15 mouse cellular contexts compared by ENCODE assay signal in genomic region chr4:62733938-62734337, GRCm38 (mm10).
A peak's percentile ranks its signal among the peaks of the same experiment; 100 is the strongest.
DNase-seq lines count a peak whose midpoint lies in the region; ATAC-seq lines count a peak whose summit lies in the region.
"Had no signal": no experiment of that assay in that cellular context is flagged by ENCODE, and none has a peak within 500 bp of the region (broad histone marks: within the 10 kb centered on the region; RNA-seq: fewer than 3 reads in every experiment).

No protein-coding gene starts in this region.

- H3K36me3 ChIP-seq in heart, embryonic 10.5 days = no peaks in the 10 kb centered on the region
- H3K36me3 ChIP-seq in kidney, embryonic 15.5 days = no peaks in the 10 kb centered on the region
- H3K36me3 ChIP-seq in kidney, embryonic 16.5 days (ENCODE audit: insufficient read depth, low read length) = no peaks in the 10 kb centered on the region
- no peaks in the 10 kb centered on the region for H3K36me3 ChIP-seq in embryonic facial prominence, embryonic 10.5 days (replicated peaks)
- H3K36me3 ChIP-seq: neural tube, embryonic 12.5 days had no signal

- no peak overlapping the region for H3K4me2 ChIP-seq in kidney, embryonic 15.5 days
- no peak overlapping the region for H3K4me2 ChIP-seq in kidney, embryonic 16.5 days (replicated peaks; ENCODE audit: low read depth, low read length)
- H3K4me2 ChIP-seq: neural tube, embryonic 12.5 days had no signal

- no peak overlapping the region for H3K9ac ChIP-seq in kidney, embryonic 15.5 days
- H3K9ac ChIP-seq in kidney, embryonic 16.5 days (replicated peaks; ENCODE audit: low read length) = no peak overlapping the region; the same call in 1 of the 2 replicates
- H3K9ac ChIP-seq: neural tube, embryonic 12.5 days had no signal

- H3K27me3 ChIP-seq in heart, embryonic 10.5 days (ENCODE audit: insufficient read depth, poor library complexity, severe bottlenecking) = no peaks in the 10 kb centered on the region
- H3K27me3 ChIP-seq in kidney, embryonic 15.5 days = no peaks in the 10 kb centered on the region
- no peaks in the 10 kb centered on the region for H3K27me3 ChIP-seq in kidney, embryonic 16.5 days (ENCODE audit: insufficient read depth, low read length)
- no peaks in the 10 kb centered on the region for H3K27me3 ChIP-seq in embryonic facial prominence, embryonic 10.5 days (replicated peaks; ENCODE audit: low read depth, poor library complexity, severe bottlenecking)
- H3K27me3 ChIP-seq: neural tube, embryonic 12.5 days had no signal

- no peak for ATAC-seq in kidney, embryonic 15.5 days (replicated peaks; ENCODE audit: low FRiP score)
- ATAC-seq in kidney, embryonic 16.5 days (ENCODE audit: low FRiP score, low TSS enrichment) = no peak

- H3K27ac ChIP-seq in heart, embryonic 10.5 days = peak overlapping the region; percentile 94
- H3K27ac ChIP-seq in kidney, embryonic 15.5 days = 0 out of 2 replicates have a peak overlapping the region, but pooled peaks have one; percentile 35
- H3K27ac ChIP-seq in kidney, embryonic 16.5 days (ENCODE audit: low read length) = no peak overlapping the region
- H3K27ac ChIP-seq in embryonic facial prominence, embryonic 10.5 days (replicated peaks) = peak overlapping the region; percentile 54
- H3K27ac ChIP-seq: neural tube, embryonic 12.5 days had no signal

- no peak for DNase-seq in heart, embryonic 10.5 days (ENCODE audit: low spot score)
- no peak for DNase-seq in heart, adult 9 months (ENCODE audit: low spot score in 2 of 2)
- no peak for DNase-seq in embryonic facial prominence, embryonic 10.5 days (ENCODE audit: low spot score)
- DNase-seq in heart, postnatal 4 days = peak; percentile 37
- DNase-seq in retina, embryonic 14.5 days (ENCODE audit: low spot score) = no peak
- no peak for DNase-seq in Muller cell, postnatal 12 days (ENCODE audit: inconsistent ontology term)
- DNase-seq: B cell, adult 2 months; cerebellum, adult 18-20 months; kidney, postnatal 4 days; left cerebral cortex, postnatal 4 days; lung, adult 2 months had no signal

- 15% methylated on average over 4 of the region's 4 CpGs for WGBS in heart, embryonic 10.5 days
- 55% methylated on average over 3 of the region's 4 CpGs for WGBS in kidney, embryonic 15.5 days
- 69% methylated on average over 3 of the region's 4 CpGs for WGBS in kidney, embryonic 16.5 days
- WGBS in embryonic facial prominence, embryonic 10.5 days = 80% methylated on average over 3 of the region's 4 CpGs

- H3K4me3 ChIP-seq in heart, embryonic 10.5 days = no peak overlapping the region
- H3K4me3 ChIP-seq in kidney, embryonic 15.5 days (replicated peaks) = no peak overlapping the region
- no peak overlapping the region for H3K4me3 ChIP-seq in kidney, embryonic 16.5 days (ENCODE audit: low read length)
- no peak overlapping the region for H3K4me3 ChIP-seq in embryonic facial prominence, embryonic 10.5 days
- H3K4me3 ChIP-seq: erythroblast, embryonic 14.5 days; neural tube, embryonic 12.5 days had no signal

- peaks cover 88% of the 10 kb centered on the region for H3K4me1 ChIP-seq in heart, embryonic 10.5 days
- H3K4me1 ChIP-seq in kidney, embryonic 15.5 days = peaks cover 69% of the 10 kb centered on the region
- H3K4me1 ChIP-seq in kidney, embryonic 16.5 days (ENCODE audit: insufficient read depth, low read length) = peaks cover 52% of the 10 kb centered on the region
- peaks cover 68% of the 10 kb centered on the region for H3K4me1 ChIP-seq in embryonic facial prominence, embryonic 10.5 days

- H3K9me3 ChIP-seq in heart, embryonic 10.5 days = no peaks in the 10 kb centered on the region
- no peaks in the 10 kb centered on the region for H3K9me3 ChIP-seq in kidney, embryonic 15.5 days (replicated peaks)
- no peaks in the 10 kb centered on the region for H3K9me3 ChIP-seq in kidney, embryonic 16.5 days (ENCODE audit: low read length)
- H3K9me3 ChIP-seq in embryonic facial prominence, embryonic 10.5 days = no peaks in the 10 kb centered on the region
- H3K9me3 ChIP-seq: neural tube, embryonic 12.5 days had no signal
